Mouse (Mus musculus) liver, embryonic 15.5 days (tissue): ENCODE results near the gene Igsf3. TPM values are rescaled to one million over a fixed set of nuclear protein-coding genes. Genes with fewer than 3 reads are reported as not detected.

Experiments used
- ATAC-seq: fragments of 200-750 bp; cut with Nextera tagmentation; 2 replicates; pipeline ENCODE4 v1.8.0; 2017; ENCODE audit warnings: moderate number of reproducible peaks, mild to moderate bottlenecking, moderate library complexity; ENCODE audit not compliant: insufficient read depth
- H3K27ac ChIP-seq: fragments of 300-500 bp; sonication (generic); replicated peaks from 2 replicates; pipeline ENCODE4 v1.5.1; 2015; ENCODE audit warnings: mild to moderate bottlenecking, inconsistent platforms
- H3K27me3 ChIP-seq: fragments of 300-500 bp; sonication (generic); 2 replicates; pipeline ENCODE4 v1.6.1; 2015; ENCODE audit warnings: mild to moderate bottlenecking, inconsistent platforms
- H3K36me3 ChIP-seq: fragments of 300-500 bp; sonication (generic); replicated peaks from 2 replicates; pipeline ENCODE4 v1.6.1; 2015; ENCODE audit warnings: moderate library complexity, mild to moderate bottlenecking, inconsistent platforms
- H3K4me1 ChIP-seq: fragments of 300-500 bp; sonication (generic); replicated peaks from 2 replicates; pipeline ENCODE4 v1.6.1; 2015; ENCODE audit warnings: inconsistent platforms
- H3K4me2 ChIP-seq: fragments of 300-500 bp; sonication (generic); 2 replicates; pipeline ENCODE4 v1.6.1; 2015; ENCODE audit warnings: moderate library complexity, mild to moderate bottlenecking, inconsistent platforms
- H3K4me3 ChIP-seq: fragments of 300-500 bp; sonication (generic); replicated peaks from 2 replicates; pipeline ENCODE4 v1.5.1; 2015; ENCODE audit warnings: mild to moderate bottlenecking, inconsistent platforms
- H3K9ac ChIP-seq: fragments of 300-500 bp; sonication (generic); 2 replicates; pipeline ENCODE4 v1.6.1; 2015; ENCODE audit warnings: moderate library complexity, mild to moderate bottlenecking, inconsistent platforms
- H3K9me3 ChIP-seq: fragments of 300-500 bp; sonication (generic); replicated peaks from 2 replicates; pipeline ENCODE4 v1.6.1; 2016; ENCODE audit warnings: inconsistent platforms
- WGBS: fragments of 180-500 bp; shearing (Covaris S2); methylation state at CpG from one replicate; pipeline ENCODE4 v1.1.7; 2015; ENCODE audit warnings: mixed read lengths; ENCODE audit not compliant: insufficient replicate concordance; 5-methylcytosine and 5-hydroxymethylcytosine counted together
- polyA plus RNA-seq: library from polyadenylated mRNA; unstranded; fragments of >200 nt; fragmentation: Nextera tagmentation; extraction: Ambion mirVana; gene quantifications from 2 replicates; pipeline ENCODE4 v1.2.1, GENCODE M21; 2015

The Igsf3 gene
- polyA plus RNA-seq, 1 experiment from 2014 or later = 4.5 TPM

GRCm38 (mm10) chr3:101487436-101487835 is 110.6 kb downstream of the Igsf3 start:
- H3K36me3 ChIP-seq = no peaks in the 10 kb centered on the region
- no peaks in the 10 kb centered on the region for H3K9me3 ChIP-seq
- H3K9ac ChIP-seq = no peak overlapping the region
- no peaks in the 10 kb centered on the region for H3K27me3 ChIP-seq
- no peak for ATAC-seq
- no peaks in the 10 kb centered on the region for H3K4me1 ChIP-seq
- H3K4me3 ChIP-seq = no peak overlapping the region
- H3K27ac ChIP-seq = no peak overlapping the region
- WGBS = 70% methylated on average over 5 of the region's 5 CpGs
- no peak overlapping the region for H3K4me2 ChIP-seq

GRCm38 (mm10) chr3:101488204-101488603 is 111.3 kb downstream of the Igsf3 start:
- WGBS = 51% methylated on average over 7 of the region's 7 CpGs
- Histone ChIP-seq H3K9me3 (no peaks in the 10 kb centered on the region), H3K36me3 (no peaks in the 10 kb centered on the region), H3K27ac (no peak overlapping the region), H3K27me3 (no peaks in the 10 kb centered on the region), H3K4me1 (no peaks in the 10 kb centered on the region), H3K9ac (no peak overlapping the region), H3K4me3 (no peak overlapping the region), H3K4me2 (no peak overlapping the region)
- no peak for ATAC-seq

- Histone ChIP-seq H3K9ac (no peak overlapping the region), H3K4me3 (no peak overlapping the region), H3K36me3 (no peaks in the 10 kb centered on the region), H3K4me2 (no peak overlapping the region), H3K9me3 (no peaks in the 10 kb centered on the region), H3K27ac (no peak overlapping the region), H3K4me1 (no peaks in the 10 kb centered on the region), H3K27me3 (no peaks in the 10 kb centered on the region)
- 78% methylated on average over 9 of the region's 9 CpGs for WGBS
- ATAC-seq = no peak
Measured at GRCm38 (mm10) chr3:101490515-101490914, 113.6 kb downstream of the Igsf3 start.

- Histone ChIP-seq H3K4me3 (no peak overlapping the region), H3K36me3 (no peaks in the 10 kb centered on the region), H3K27me3 (no peaks in the 10 kb centered on the region), H3K9ac (no peak overlapping the region), H3K4me2 (no peak overlapping the region), H3K27ac (no peak overlapping the region), H3K9me3 (no peaks in the 10 kb centered on the region), H3K4me1 (no peaks in the 10 kb centered on the region)
- 39% methylated on average over 6 of the region's 6 CpGs for WGBS
- no peak for ATAC-seq
Measured at GRCm38 (mm10) chr3:101492908-101493307, 116.0 kb downstream of the Igsf3 start.

GRCm38 (mm10) chr3:101493937-101494459 is 117.1 kb downstream of the Igsf3 start:
- Histone ChIP-seq H3K4me1 (no peaks in the 10 kb centered on the region), H3K9me3 (no peaks in the 10 kb centered on the region), H3K27ac (no peak overlapping the region), H3K4me2 (no peak overlapping the region), H3K9ac (no peak overlapping the region), H3K4me3 (no peak overlapping the region), H3K27me3 (no peaks in the 10 kb centered on the region), H3K36me3 (no peaks in the 10 kb centered on the region)
- 31% methylated on average over 10 of the region's 10 CpGs for WGBS
- no peak for ATAC-seq

- H3K27me3 ChIP-seq = no peaks in the 10 kb centered on the region
- 79% methylated on average over 10 of the region's 10 CpGs for WGBS
- H3K27ac ChIP-seq = no peak overlapping the region
- no peak for ATAC-seq
- H3K4me2 ChIP-seq = no peak overlapping the region
- no peaks in the 10 kb centered on the region for H3K4me1 ChIP-seq
- H3K9ac ChIP-seq = no peak overlapping the region
- no peaks in the 10 kb centered on the region for H3K9me3 ChIP-seq
- H3K4me3 ChIP-seq = no peak overlapping the region
- no peaks in the 10 kb centered on the region for H3K36me3 ChIP-seq
Measured at GRCm38 (mm10) chr3:101497432-101498030, 120.6 kb downstream of the Igsf3 start.

GRCm38 (mm10) chr3:101499906-101500305 is 123.0 kb downstream of the Igsf3 start:
- Histone ChIP-seq H3K36me3 (no peaks in the 10 kb centered on the region), H3K9ac (no peak overlapping the region), H3K4me3 (no peak overlapping the region), H3K9me3 (no peaks in the 10 kb centered on the region), H3K27me3 (no peaks in the 10 kb centered on the region), H3K4me1 (no peaks in the 10 kb centered on the region), H3K4me2 (no peak overlapping the region), H3K27ac (no peak overlapping the region)
- ATAC-seq = no peak
- 46% methylated on average over 6 of the region's 6 CpGs for WGBS

GRCm38 (mm10) chr3:101500393-101501051 is 123.6 kb downstream of the Igsf3 start:
- Histone ChIP-seq H3K27ac (no peak overlapping the region), H3K27me3 (no peaks in the 10 kb centered on the region), H3K9ac (no peak overlapping the region), H3K4me3 (no peak overlapping the region), H3K4me1 (no peaks in the 10 kb centered on the region), H3K36me3 (no peaks in the 10 kb centered on the region), H3K4me2 (no peak overlapping the region), H3K9me3 (no peaks in the 10 kb centered on the region)
- no peak for ATAC-seq
- 57% methylated on average over 11 of the region's 11 CpGs for WGBS

GRCm38 (mm10) chr3:101501611-101502010 is 124.7 kb downstream of the Igsf3 start:
- H3K36me3 ChIP-seq = no peaks in the 10 kb centered on the region
- no peak overlapping the region for H3K4me2 ChIP-seq
- H3K9ac ChIP-seq = no peak overlapping the region
- no peak overlapping the region for H3K4me3 ChIP-seq
- H3K9me3 ChIP-seq = no peaks in the 10 kb centered on the region
- peaks cover 4% of the 10 kb centered on the region; the same call in 1 of the 2 replicates for H3K4me1 ChIP-seq
- 66% methylated on average over 4 of the region's 4 CpGs for WGBS
- H3K27me3 ChIP-seq = no peaks in the 10 kb centered on the region
- no peak for ATAC-seq
- H3K27ac ChIP-seq = no peak overlapping the region

- no peaks in the 10 kb centered on the region for H3K36me3 ChIP-seq
- no peak overlapping the region for H3K9ac ChIP-seq
- H3K4me2 ChIP-seq = no peak overlapping the region
- 34% methylated on average over 14 of the region's 14 CpGs for whole genome bisulfite sequencing
- peaks cover 10% of the 10 kb centered on the region for H3K4me1 ChIP-seq
- H3K27me3 ChIP-seq = no peaks in the 10 kb centered on the region
- no peak overlapping the region for H3K4me3 ChIP-seq
- no peaks in the 10 kb centered on the region for H3K9me3 ChIP-seq
- ATAC-seq = no peak
- H3K27ac ChIP-seq = no peak overlapping the region
Measured at GRCm38 (mm10) chr3:101502086-101502760, 125.3 kb downstream of the Igsf3 start.

- no peak overlapping the region for H3K9ac ChIP-seq
Measured at GRCm38 (mm10) chr3:101506179-101506578, 129.3 kb downstream of the Igsf3 start.

More at GRCm38 (mm10) chr3:101506179-101506578, 129.3 kb downstream of the Igsf3 start:
- no peaks in the 10 kb centered on the region for H3K27me3 ChIP-seq
- ATAC-seq = peak; percentile 37; the same call in 1 of the 2 replicates
- H3K4me2 ChIP-seq = no peak overlapping the region
- no peaks in the 10 kb centered on the region for H3K9me3 ChIP-seq
- peaks cover 14% of the 10 kb centered on the region for H3K4me1 ChIP-seq
- no peaks in the 10 kb centered on the region for H3K36me3 ChIP-seq
- H3K4me3 ChIP-seq = no peak overlapping the region
- no peak overlapping the region for H3K27ac ChIP-seq
- 32% methylated on average over 5 of the region's 5 CpGs for WGBS
